Mouse (Mus musculus): ENCODE measurements around the gene Lrrc32. TPM values are rescaled to one million over a fixed set of nuclear protein-coding genes. Genes with fewer than 3 reads are reported as not detected.

Gene Lrrc32
- total and polyA plus RNA-seq, 3 experiments = 2.3 to 23.7 (median 5.3) TPM

GRCm38 (mm10) chr7:98540879-98541278 is 51.8 kb downstream of the Lrrc32 start:
- Histone ChIP-seq H3K4me2 (ENCODE audit: insufficient read depth, low read depth, poor library complexity, severe bottlenecking) (no peak overlapping the region), H3K9me3 (replicated peaks; ENCODE audit: low read length) (peaks cover 3% of the 10 kb centered on the region), H3K79me2 (replicated peaks; ENCODE audit: control insufficient read depth, extremely low read depth, insufficient read depth, poor library complexity, severe bottlenecking) (no peaks in the 10 kb centered on the region), H3K9ac (ENCODE audit: insufficient read depth, low read depth) (no peak overlapping the region), H3K4me1 (ENCODE audit: control insufficient read depth in 1 of 2, insufficient read depth in 2 of 2) (peaks cover 7 to 21% of the 10 kb centered on the region in 2 experiments), H3K27ac (ENCODE audit: insufficient read depth, low read depth) (no peak overlapping the region), H3K4me3 (replicated peaks in 1 of 3; ENCODE audit: low read depth in 2 of 3, low read length in 2 of 3, poor library complexity in 1 of 3) (no peak overlapping the region), H3K36me3 (replicated peaks in 1 of 2; ENCODE audit: control insufficient read depth in 1 of 2, insufficient read depth in 1 of 2, low read length in 1 of 2) (no peaks in the 10 kb centered on the region), H3K27me3 (replicated peaks) (peaks cover 4% of the 10 kb centered on the region)
- DNase-seq (ENCODE audit: extremely low read depth) = no peak
- dilution Hi-C loops (cut with MboI; ENCODE audit: extremely low pct_ligation_motif_present, extremely low pct_unique_long_range_greater_than_20kb, low sequenced_read_pairs) (no loop called here), in situ Hi-C loops (cut with MboI; ENCODE audit: low pct_ligation_motif_present, low pct_unique_long_range_greater_than_20kb, low sequenced_read_pairs) (no loop called here)
- no peak for TF ChIP-seq MAX (IDR thresholded peaks at IDR 0.05; ENCODE audit: low read length)
- no peak for TF ChIP-seq ZMIZ1 (IDR thresholded peaks at IDR 0.05; ENCODE audit: low read depth, low read length)
- TF ChIP-seq USF1 (IDR thresholded peaks at IDR 0.05; ENCODE audit: low read depth, low read length) = no peak
- no peak for TF ChIP-seq SMC3 (IDR thresholded peaks at IDR 0.05; ENCODE audit: low read depth, low read length)
- TF ChIP-seq E2F4 (IDR thresholded peaks at IDR 0.05; ENCODE audit: insufficient replicate concordance, low read depth, low read length) = no peak
- TF ChIP-seq RCOR1 (conservative IDR thresholded peaks at IDR 0.05; ENCODE audit: low read depth, low read length) = no peak
- TF ChIP-seq ZNF384 (IDR thresholded peaks at IDR 0.05; ENCODE audit: low read depth, low read length) = no peak
- TF ChIP-seq IRF4 (IDR thresholded peaks at IDR 0.05; ENCODE audit: low read depth, low read length) = no peak
- no peak for TF ChIP-seq MAZ (IDR thresholded peaks at IDR 0.05; ENCODE audit: low read depth, low read length)
- TF ChIP-seq MEF2A (IDR thresholded peaks at IDR 0.05; ENCODE audit: borderline replicate concordance, low read depth, low read length) = no peak
- no peak for TF ChIP-seq TBP (conservative IDR thresholded peaks at IDR 0.05; ENCODE audit: low read depth, low read length)
- TF ChIP-seq PAX5 (IDR thresholded peaks at IDR 0.05; ENCODE audit: low read length) = no peak
- TF ChIP-seq HCFC1 (IDR thresholded peaks at IDR 0.05; ENCODE audit: low read depth, low read length) = no peak
- no peak for TF ChIP-seq UBTF (IDR thresholded peaks at IDR 0.05; ENCODE audit: low read depth, low read length)
- TF ChIP-seq CHD2 (IDR thresholded peaks at IDR 0.05; ENCODE audit: low read length) = no peak
- TF ChIP-seq CHD1 (IDR thresholded peaks at IDR 0.05; ENCODE audit: low read depth, low read length) = no peak
- TF ChIP-seq POLR2AphosphoS2 (IDR thresholded peaks at IDR 0.05; ENCODE audit: low read depth, low read length) = no peak

DNA sequence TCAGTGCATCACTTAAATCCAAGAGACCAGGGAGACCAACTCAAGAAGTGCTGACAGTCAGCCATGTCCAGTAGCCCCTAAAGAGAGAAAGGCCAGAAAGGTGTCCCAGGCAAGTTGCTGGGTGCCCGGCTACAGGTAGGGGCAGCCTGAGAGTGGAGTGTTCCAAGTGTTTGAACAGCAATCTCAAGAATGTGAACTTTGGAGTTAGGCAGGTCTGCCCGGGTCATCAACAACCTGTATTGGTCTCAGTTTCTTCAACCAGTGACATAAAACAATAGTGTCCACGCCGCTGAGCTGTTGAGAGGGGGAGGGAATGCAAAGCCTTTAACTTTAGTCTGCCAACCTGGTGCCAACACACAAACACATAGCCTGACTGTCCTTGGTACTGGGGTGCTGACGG is 52.5 kb downstream of the Lrrc32 start:
- H3K79me2 ChIP-seq (replicated peaks; ENCODE audit: control insufficient read depth, extremely low read depth, insufficient read depth, poor library complexity, severe bottlenecking) = no peaks in the 10 kb centered on the region
- H3K4me3 ChIP-seq (replicated peaks in 1 of 3; ENCODE audit: low read depth in 2 of 3, low read length in 2 of 3, poor library complexity in 1 of 3) = no peak overlapping the region
- DNase-seq (ENCODE audit: extremely low read depth) = no peak
- no peak overlapping the region for H3K9ac ChIP-seq (ENCODE audit: insufficient read depth, low read depth)
- H3K36me3 ChIP-seq (replicated peaks in 1 of 2; ENCODE audit: control insufficient read depth in 1 of 2, insufficient read depth in 1 of 2, low read length in 1 of 2) = no peaks in the 10 kb centered on the region
- H3K27me3 ChIP-seq (replicated peaks) = peaks cover 4% of the 10 kb centered on the region
- H3K4me2 ChIP-seq (ENCODE audit: insufficient read depth, low read depth, poor library complexity, severe bottlenecking) = no peak overlapping the region
- H3K9me3 ChIP-seq (replicated peaks; ENCODE audit: low read length) = no peaks in the 10 kb centered on the region
- no peak overlapping the region for H3K27ac ChIP-seq (ENCODE audit: insufficient read depth, low read depth)
- no peak for TF ChIP-seq USF1 (IDR thresholded peaks at IDR 0.05; ENCODE audit: low read depth, low read length)
- TF ChIP-seq CTCF (conservative IDR thresholded peaks at IDR 0.05 in 1 of 2, IDR thresholded peaks at IDR 0.05 in 1 of 2; ENCODE audit: low read depth in 2 of 2, low read length in 2 of 2) = no peak
- TF ChIP-seq EP300 (IDR thresholded peaks at IDR 0.05; ENCODE audit: low read length) = no peak
- no peak for TF ChIP-seq POLR2AphosphoS2 (IDR thresholded peaks at IDR 0.05; ENCODE audit: low read depth, low read length)
- no peak for TF ChIP-seq HCFC1 (IDR thresholded peaks at IDR 0.05; ENCODE audit: low read depth, low read length)
- TF ChIP-seq ZKSCAN1 (IDR thresholded peaks at IDR 0.05; ENCODE audit: borderline replicate concordance, low read depth, low read length) = no peak
- TF ChIP-seq NRF1 (IDR thresholded peaks at IDR 0.05; ENCODE audit: low read depth, low read length) = no peak
- no peak for TF ChIP-seq MEF2A (IDR thresholded peaks at IDR 0.05; ENCODE audit: borderline replicate concordance, low read depth, low read length)
- TF ChIP-seq GABPA (IDR thresholded peaks at IDR 0.05; ENCODE audit: insufficient replicate concordance, low read depth, low read length) = no peak
- TF ChIP-seq MAFK (IDR thresholded peaks at IDR 0.05; ENCODE audit: insufficient replicate concordance, low read length) = no peak
- TF ChIP-seq TBP (conservative IDR thresholded peaks at IDR 0.05; ENCODE audit: low read depth, low read length) = no peak
- dilution Hi-C loops (cut with MboI; ENCODE audit: extremely low pct_ligation_motif_present, extremely low pct_unique_long_range_greater_than_20kb, low sequenced_read_pairs) = no loop called here
- in situ Hi-C loops (cut with MboI; ENCODE audit: low pct_ligation_motif_present, low pct_unique_long_range_greater_than_20kb, low sequenced_read_pairs) = no loop called here
- peaks cover 3 to 14% of the 10 kb centered on the region in 2 experiments; a peak in 3 of 4 replicates for H3K4me1 ChIP-seq (ENCODE audit: control insufficient read depth in 1 of 2, insufficient read depth in 2 of 2)

Data from CH12.LX (cell line).